Mouse (Mus musculus) monocyte, adult 5-6 weeks (primary cell): Measurements from ENCODE around the gene Myom1. TPM values are rescaled to one million over a fixed set of nuclear protein-coding genes. Genes with fewer than 3 reads are reported as not detected.

Experiments
- ATAC-seq: fragments of 153-309, 156-312 bp; replicated peaks from 2 replicates; pipeline ENCODE4 v1.8.0; 2017; ENCODE audit warnings: mild to moderate bottlenecking; ENCODE audit not compliant: low TSS enrichment, insufficient number of reproducible peaks, severe bottlenecking, poor library complexity, low FRiP score
- total RNA-seq: library from RNA; stranded (forward); fragments of 200-1000, 200-491, 200-594 nt; gene quantifications from 3 replicates; pipeline ENCODE4 v1.2.3, GENCODE M21; 2017

Myom1 gene
- total RNA-seq, 1 experiment from 2014 or later, result 10.7 TPM

DNA sequence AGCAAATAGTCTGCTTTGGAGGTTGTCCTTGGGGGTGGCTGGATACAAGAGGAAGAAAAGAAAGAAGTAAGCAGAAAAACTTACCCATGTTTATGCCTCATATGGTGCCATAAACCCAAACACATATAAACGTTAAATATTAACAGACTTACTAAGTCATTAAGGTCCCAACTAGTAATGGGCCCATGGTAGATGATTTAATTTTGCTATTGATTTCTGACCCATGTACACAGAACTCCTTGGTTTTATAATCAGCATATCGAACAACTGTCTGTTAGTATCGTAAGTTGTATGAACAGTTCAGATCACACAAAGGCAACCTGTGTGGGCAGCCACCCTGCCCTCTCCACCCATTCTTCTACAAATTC, 85.7 kb downstream of the Myom1 start:
- no peak for ATAC-seq

DNA sequence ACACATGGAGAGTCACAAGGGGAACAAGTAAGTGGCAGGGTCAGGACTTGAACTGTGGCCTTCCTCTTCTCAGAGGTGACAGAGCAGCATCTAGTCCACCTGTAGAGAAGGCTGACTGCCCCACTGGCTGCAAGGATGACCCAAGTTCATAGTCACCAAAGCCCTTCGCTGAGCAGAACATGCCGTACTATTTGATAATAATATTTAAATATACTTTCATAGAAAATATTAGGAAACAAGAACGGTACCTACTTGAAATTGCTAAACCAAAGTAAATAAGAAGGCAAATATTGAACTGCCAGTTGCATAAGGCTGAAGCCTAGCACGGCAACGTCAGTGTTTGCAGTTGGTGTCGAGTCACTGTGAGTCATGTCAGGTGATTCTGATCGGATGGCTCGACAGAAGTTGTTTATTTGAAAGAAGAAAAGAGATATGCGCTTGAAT, 86.6 kb downstream of the Myom1 start:
- no peak for ATAC-seq

DNA sequence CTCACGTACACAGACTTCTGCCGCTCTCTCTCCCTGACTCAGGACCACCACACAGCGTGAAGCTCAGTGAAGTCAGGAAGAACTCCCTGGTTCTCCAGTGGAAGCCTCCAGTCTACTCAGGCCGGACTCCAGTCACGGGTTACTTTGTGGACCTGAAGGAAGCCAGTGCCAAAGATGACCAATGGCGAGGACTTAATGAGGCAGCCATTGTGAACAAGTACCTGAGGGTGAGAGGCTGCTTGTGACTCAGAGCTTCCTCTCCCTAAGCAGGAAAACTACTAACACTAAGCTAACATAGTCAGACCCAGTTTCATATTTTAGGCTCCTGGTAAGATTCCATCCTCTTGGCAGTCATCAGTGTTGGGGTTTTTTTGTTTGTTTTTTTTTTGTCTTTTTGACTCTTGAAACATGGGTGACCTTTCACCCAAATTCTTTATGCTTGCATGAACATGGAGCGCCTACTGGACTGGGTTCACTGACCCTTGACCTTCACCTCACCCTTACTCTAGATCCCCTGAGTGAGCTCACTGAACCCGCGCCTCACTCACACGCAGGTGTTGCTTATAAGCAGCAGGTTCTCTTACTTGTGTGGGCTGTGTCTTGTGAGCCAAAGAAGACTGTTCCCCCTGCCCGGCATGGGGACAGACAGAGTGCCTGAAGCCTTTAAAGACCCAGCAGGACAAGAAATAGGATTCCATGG, 87.5 kb downstream of the Myom1 start:
- no peak for ATAC-seq

DNA sequence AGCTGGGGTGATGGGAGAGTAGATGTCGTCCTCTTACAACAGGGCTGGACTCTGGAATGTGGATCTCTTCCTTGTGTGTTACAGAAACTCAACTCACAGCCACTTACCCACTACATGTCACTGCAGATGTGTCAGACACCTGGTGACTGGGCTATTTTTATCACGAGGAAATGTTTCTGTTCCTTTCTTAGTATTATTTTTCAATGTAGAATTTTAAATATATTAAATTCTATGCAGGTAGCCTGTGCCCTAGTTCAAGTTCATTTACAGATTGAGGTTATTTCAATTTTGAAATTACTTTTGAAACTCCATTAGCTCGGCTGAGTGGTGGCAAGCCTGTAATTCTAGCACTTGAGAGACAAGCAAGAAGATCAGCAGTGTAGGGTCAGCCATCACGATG, 88.6 kb downstream of the Myom1 start:
- no peak for ATAC-seq

DNA sequence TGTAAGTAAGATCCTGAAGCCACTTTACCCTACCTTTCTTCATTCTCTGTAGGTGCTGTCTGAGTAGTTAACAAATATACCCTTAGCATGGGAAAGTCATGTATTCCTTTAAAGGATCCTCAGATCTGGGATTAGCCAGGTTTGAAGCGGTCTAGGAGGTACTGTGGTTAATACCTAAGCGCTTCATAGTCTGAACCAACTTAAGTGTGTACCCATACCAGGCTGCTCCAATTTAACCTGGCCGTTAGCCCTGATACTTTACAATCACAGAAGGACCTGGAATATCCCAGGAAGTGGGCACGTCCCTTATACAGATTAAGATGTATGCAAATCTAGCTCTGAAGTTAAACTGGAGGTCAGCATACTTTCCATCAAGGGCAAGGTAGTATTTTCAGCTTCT, 89.9 kb downstream of the Myom1 start:
- ATAC-seq, result no peak

DNA sequence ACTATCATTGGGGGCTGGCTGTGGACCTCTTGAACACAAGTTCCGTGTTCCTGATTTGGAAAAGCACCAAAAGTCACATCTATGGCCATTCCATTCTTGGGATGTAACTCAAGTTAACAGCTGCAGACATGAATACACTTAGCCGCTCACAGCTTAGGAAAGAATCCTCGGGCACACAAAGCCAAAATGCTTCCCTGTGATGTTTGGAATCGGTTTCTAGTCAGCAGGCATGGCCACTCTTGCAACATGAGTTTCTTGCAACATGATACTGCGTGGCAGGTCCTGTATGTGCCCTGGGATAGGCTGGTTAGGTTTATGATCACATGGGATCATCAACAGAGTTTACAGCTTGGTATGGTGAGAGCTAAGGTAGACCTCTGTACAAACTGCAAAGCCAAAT, 91.4 kb downstream of the Myom1 start:
- ATAC-seq, result peak; percentile 79

DNA sequence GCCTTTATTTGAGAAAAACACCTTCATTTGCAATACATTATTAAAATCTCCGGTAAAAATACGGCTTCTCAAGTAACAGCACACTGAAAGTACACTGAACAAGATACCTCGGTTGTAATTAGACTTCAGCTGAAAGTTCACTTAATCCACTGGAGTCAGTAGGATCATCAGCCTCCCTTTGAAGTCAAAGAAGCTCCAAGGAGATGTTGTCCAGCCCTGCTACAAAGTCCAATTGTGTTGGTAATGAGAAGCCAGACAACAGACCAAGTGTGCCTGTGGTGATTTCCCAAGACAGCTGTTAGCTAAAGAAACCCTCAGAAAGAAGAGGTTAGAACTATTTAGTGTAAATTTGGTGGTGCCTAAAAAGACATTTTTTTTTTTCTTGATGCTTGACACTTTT, 92.0 kb downstream of the Myom1 start:
- ATAC-seq, result no peak

DNA sequence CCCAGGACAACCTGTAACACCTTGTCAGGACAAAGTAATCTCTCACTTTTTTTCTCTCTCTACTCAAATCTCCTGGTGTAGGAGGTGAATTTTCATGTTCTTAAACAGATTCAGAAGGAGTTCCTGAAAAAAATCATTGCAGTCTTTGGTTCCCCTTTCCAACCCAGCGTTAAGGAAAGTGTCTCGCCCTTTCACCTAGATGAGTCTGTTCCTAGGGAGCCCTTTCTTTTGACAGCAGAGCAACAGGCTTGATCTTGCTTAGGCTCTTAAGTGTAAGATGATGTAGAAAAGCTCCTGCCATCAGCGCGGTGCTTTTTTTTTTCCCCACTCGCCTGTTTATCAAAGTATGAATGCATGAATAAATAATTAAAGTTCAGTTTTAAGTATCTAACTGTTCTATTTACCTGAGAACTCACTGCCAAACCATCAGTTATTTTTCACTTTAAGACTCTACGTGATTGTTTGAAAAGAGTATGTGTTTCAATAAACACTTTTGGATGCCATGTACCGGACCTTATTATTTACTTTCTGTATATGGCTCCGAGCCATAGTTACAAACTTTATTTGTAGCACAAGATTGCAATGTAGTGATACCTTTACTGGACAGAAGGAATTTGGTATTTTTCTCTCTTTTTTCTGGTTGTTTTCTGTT, 94.2 kb downstream of the Myom1 start:
- ATAC-seq, result peak; percentile 81; the same call in 1 of the 2 replicates

DNA sequence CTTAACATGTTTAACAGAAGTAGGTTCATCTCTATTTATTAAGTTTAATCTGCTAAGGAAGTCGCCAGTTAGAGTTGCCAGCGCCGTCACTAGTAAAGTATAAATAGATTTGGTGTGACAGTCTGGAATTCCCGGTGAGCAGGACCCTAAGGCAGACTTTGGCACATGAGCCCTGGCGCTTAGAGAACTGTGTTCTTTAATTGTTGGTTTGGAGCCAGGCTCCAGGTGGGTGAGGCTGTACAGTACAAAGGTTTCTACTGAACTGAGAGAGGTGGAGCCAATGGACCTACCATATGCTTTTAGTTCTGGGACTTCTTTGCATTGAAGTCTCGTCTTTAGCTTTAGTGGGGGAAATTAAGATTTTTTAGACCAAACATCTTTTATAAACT, 94.8 kb downstream of the Myom1 start:
- no peak for ATAC-seq

DNA sequence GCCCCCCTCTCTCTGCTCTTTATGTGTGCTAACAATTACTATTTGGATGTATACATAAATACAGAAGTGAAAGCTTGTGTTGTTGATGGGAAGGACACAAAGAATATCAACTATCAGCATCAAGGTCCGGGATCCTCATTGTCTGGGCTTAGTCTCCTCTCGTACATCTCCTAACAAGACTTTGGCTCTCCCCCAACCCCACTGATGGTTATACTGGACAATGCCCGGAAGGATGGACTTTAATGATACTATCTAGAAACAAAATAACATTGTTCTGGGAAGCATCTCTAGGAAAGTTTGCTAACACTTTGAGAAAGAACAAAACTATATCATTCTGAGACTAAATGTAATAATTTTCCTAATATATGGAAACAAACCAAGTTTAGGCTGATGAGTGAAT, 96.2 kb downstream of the Myom1 start:
- ATAC-seq, result no peak

DNA sequence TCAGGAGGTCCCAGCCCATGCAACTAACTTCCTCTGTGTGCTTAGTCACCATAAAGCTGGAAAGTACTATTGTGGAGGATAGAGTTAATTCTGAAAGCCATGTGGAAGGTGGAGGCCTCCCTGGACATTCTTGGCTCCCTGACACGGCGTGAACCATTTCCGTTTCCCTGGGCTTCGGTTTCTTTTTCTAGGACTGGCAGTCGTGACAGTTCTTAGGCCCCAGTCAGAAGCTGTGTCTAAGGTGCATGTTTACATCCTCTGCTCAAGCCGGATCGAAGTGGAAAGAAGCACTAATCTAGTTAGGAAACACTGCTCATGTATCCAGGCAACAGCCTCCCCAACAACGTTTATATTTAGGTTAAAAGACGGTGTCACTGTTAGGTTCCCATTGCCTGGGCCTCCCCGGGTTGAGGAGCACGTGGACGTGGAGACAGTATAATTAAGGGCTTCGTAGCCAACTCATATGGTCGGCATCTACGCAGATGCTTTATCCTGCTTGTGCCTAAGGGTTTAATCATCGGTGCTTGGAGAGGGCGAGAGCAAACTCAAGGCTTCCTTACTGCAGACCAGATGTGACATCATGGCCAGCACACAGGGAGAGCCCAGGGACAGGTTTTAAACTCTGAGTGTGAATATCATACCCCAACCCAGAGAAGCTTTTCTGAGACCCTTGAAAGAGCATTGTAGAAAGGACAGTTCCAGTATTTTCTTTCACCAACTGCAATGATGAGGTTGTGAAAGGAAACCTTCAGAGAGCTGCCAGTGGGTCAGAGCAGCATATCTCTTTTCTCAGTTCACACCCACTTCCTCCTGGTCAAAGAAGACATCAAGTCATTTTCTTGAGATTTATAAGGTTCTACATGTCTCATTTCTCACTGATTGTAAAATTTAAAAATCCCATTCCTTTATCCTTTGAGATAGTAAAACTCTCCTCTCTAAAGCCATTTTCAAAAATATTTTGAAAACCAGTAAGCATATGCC, 100.4 kb downstream of the Myom1 start:
- 0 out of 2 replicates have a peak, but pooled peaks have one; percentile 43 for ATAC-seq

DNA sequence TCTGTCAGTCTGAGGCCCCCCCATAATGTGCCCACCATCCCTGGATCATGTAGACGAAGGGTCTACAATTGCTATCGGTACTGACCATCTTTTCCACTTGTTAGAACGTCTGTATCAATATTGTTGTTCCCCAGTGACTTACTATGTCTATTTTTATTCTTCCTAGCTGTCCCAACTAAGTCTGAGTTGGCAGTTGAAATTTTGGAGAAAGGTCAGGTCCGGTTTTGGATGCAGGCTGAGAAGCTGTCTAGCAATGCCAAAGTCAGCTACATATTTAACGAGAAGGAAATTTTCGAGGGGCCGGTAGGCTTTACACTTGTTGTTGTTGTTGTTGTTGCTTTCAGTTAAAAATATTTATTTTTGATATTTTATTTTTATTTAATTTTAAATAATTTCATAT, 102.9 kb downstream of the Myom1 start:
- ATAC-seq, result no peak

DNA sequence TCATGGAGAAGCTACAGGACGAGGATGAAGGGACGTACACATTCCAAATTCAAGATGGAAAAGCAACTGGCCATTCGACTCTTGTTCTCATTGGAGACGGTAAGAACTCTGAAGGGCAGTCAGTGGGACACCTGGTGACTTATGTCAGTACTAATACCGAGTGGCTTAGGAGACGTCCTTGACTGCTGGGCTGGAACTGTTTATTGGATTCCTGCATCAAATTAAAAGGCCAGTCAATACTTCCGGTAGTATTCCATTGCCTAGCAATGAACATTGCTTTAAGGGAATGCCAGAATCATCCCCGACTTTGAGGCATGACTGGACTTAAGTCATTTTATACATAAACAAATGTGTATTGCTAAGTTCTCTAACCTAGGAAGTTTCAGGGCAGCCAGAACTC, 103.8 kb downstream of the Myom1 start:
- no peak for ATAC-seq

DNA sequence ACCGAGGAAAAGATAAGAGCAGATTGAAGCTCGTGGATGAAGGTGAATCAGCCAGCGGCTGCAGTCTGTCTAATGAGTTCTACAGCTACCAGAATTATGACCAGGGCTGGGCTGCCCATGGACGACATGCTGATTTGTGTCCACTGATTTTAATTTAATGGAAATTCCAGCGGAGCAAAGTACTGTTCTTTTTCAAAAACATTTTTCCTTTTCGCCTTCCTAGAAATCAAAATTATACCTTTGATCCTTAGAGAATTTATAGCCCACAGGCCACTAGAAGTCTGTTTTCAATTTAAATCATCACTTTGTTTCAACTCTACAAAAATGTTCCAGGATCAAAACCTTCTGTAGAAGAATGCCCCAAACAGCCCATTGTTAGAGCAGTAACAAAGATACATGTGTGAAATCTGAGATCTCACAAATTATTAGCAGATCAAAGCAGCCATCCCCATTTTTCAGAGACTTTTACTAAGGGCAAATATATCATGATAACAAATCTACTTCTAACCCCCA, 108.4 kb downstream of the Myom1 start:
- ATAC-seq, result no peak

DNA sequence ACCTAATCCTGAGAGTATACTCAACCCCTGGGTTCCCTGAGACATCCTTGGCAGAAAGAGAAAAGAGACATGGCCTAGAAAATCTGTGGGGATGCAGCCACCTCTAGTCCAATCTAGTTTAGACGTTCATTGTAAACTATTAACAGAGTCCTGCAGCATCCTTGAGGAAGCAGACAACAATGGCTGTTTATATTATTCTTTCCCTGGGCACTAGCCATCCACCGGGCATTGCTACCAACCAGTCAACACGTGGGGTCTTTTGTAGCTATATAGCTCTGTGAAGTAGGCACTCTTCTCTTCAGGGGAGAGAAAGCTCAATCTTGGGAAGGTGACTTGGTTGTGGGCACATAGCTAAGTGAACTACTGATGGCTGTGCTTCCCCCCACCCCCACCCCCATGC, 110.3 kb downstream of the Myom1 start:
- ATAC-seq, result no peak

DNA sequence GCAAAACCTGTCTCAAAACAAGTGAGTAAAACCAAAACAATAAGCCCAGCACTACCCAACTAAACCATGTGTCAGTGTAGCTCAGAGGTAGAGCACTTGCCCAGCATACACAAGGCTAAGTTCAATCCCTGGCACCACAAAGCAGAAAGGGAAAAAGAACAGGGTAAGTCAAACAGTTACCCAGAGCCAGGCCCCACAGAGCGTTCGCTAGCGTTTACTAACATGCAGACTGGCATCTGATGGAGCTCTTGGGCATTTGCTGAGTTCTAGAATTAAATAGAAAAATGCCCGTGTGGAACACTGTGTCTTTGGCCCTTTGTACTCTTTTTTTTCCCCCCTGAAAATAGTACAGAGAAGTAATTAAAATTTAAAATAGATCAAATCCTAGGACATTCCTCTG, 111.8 kb downstream of the Myom1 start:
- no peak for ATAC-seq

DNA sequence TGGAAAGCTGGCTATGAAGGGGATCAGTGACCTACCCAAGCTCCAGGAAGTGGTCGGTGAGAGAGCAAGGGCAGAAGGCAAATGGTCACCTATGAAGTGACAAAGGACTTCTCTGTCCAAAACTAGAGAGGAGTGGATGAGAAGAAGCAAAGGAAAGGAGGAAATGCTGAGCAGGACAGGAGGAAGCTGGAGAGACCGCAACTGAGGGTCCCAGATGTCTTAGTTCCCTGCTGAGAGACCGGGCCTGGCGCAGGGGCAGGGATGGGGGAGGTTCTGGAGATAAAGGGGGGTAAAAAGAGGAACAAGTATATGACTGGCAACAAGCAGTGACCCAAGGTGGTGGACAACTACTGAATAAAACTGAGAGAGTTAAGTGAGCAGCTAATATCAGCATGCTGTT, 115.5 kb downstream of the Myom1 start:
- ATAC-seq, result peak; percentile 76

DNA sequence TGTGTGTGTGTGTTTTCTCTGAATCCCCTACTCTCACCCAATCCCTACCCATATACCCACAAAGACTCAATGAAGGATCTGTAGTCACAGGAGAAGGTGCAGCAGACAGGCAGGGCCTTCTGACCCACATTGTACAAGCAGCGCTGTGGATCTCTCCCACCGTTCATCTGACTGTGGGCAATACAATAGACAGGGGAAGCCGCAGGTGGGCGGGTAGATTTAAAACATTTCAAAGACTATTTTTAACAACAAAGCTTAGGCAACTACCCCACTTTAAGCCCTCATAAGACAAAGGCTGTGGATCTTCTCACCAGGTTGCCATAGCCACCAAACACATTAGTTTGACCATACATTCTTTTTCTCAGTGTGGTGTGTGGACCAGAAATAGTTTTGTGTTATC, 116.2 kb downstream of the Myom1 start:
- no peak for ATAC-seq

DNA sequence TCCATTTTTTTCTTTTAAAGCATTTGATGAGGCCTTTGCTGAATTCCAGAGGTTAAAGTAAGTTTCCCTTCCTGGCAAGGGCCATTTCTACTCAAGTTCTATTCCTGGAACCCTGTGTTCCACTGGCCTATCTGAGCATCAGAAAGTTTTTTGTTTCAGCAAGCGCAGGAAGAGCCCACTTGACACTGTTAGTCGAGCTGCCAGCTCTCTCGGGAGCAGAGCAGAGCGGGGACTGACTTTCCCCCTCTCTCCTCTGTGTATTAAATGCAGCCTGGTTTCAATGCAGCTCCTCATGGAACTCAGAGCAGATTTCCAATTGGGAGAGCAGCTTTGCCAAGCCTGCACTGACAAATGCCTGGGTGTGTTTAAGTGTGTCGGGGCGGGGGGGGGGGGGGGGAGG, 118.2 kb downstream of the Myom1 start:
- no peak for ATAC-seq
